Mouse (Mus musculus) embryonic facial prominence, embryonic 11.5 days (tissue): ENCODE data around the gene S1pr2. TPM values are rescaled to one million over a fixed set of nuclear protein-coding genes. Genes with fewer than 3 reads are reported as not detected.
A peak's percentile ranks its signal among the peaks of the same experiment; 100 is the strongest.

Source experiments
- ATAC-seq: fragments of 200-750 bp; cut with Nextera tagmentation; replicated peaks from 2 replicates; pipeline ENCODE4 v1.8.0; 2017; ENCODE audit warnings: low read depth; ENCODE audit not compliant: insufficient number of reproducible peaks, low FRiP score, low TSS enrichment
- DNase-seq: peaks from one replicate; pipeline ENCODE4 v3.0.0-alpha.2; 2015; ENCODE audit warnings: low spot score
- H3K27ac ChIP-seq: fragments of 300-500 bp; sonication (generic); replicated peaks from 2 replicates; pipeline ENCODE4 v1.5.1; 2014; ENCODE audit warnings: mild to moderate bottlenecking, low read depth, low read length, control low read depth
- H3K27me3 ChIP-seq: fragments of 300-500 bp; sonication (generic); 2 replicates; pipeline ENCODE4 v1.6.1; 2014; ENCODE audit warnings: mild to moderate bottlenecking, low read length, moderate library complexity, mixed read lengths; ENCODE audit not compliant: control insufficient read depth, insufficient read depth
- H3K36me3 ChIP-seq: fragments of 300-500 bp; sonication (generic); replicated peaks from 2 replicates; pipeline ENCODE4 v1.6.1; 2014; ENCODE audit warnings: low read depth, mild to moderate bottlenecking, low read length, moderate library complexity, mixed read lengths; ENCODE audit not compliant: control insufficient read depth, insufficient read depth
- H3K4me1 ChIP-seq: fragments of 300-500 bp; sonication (generic); 2 replicates; pipeline ENCODE4 v1.6.1; 2014; ENCODE audit warnings: low read length, mixed read lengths; ENCODE audit not compliant: control insufficient read depth, insufficient read depth
- H3K4me2 ChIP-seq: fragments of 300-500 bp; sonication (generic); 2 replicates; pipeline ENCODE4 v1.6.1; 2014; ENCODE audit warnings: low read depth, mild to moderate bottlenecking, control low read depth, low read length, moderate library complexity
- H3K4me3 ChIP-seq: fragments of 300-500 bp; sonication (generic); 2 replicates; pipeline ENCODE4 v1.5.1; 2014; ENCODE audit warnings: low read depth, low read length, control low read depth
- H3K9ac ChIP-seq: fragments of 300-500 bp; sonication (generic); replicated peaks from 2 replicates; pipeline ENCODE4 v1.6.1; 2014; ENCODE audit warnings: mild to moderate bottlenecking, control low read depth, low read length
- H3K9me3 ChIP-seq: fragments of 300-500 bp; sonication (generic); replicated peaks from 2 replicates; pipeline ENCODE4 v1.6.1; 2016; ENCODE audit warnings: mild to moderate bottlenecking, low read length, inconsistent platforms, mixed read lengths; ENCODE audit not compliant: control insufficient read depth
- WGBS: fragments of 180-500 bp; shearing (Covaris S2); extraction: QIAGEN DNeasy Blood & Tissue Kit; methylation state at CpG from one replicate; pipeline ENCODE4 v1.1.7; 2014; 5-methylcytosine and 5-hydroxymethylcytosine counted together
- polyA plus RNA-seq: library from polyadenylated mRNA; unstranded; fragments of >200 nt; fragmentation: Nextera tagmentation; extraction: Ambion mirVana; gene quantifications from 2 replicates; pipeline ENCODE4 v1.2.1, GENCODE M21; 2014

The S1pr2 gene
- 37.5 and 43.6 TPM in 2 replicates for polyA plus RNA-seq

GRCm38 (mm10) chr9:20976216-20976960, at the start of gene S1pr2:
TSS of gene S1pr2 (minus strand) at chr9:20976781.
- peak; percentile 77 for ATAC-seq
- Histone ChIP-seq H3K9ac (peak within 1 kb of the TSS; percentile 95), H3K36me3 (no peaks in the 10 kb centered on the region; the same call in 1 of the 2 replicates), H3K4me2 (peak within 1 kb of the TSS; percentile 80), H3K27me3 (no peaks in the 10 kb centered on the region), H3K27ac (peak within 1 kb of the TSS; percentile 98), H3K4me3 (peak within 1 kb of the TSS; percentile 86), H3K4me1 (peaks cover 5% of the 10 kb centered on the region), H3K9me3 (no peaks in the 10 kb centered on the region)
- WGBS = under 1% methylated on average over 43 of the region's 47 CpGs
- DNase-seq = peak; percentile 95

GRCm38 (mm10) chr9:21025258-21025810, 48.8 kb upstream of the S1pr2 start:
- 67% methylated on average over 19 of the region's 19 CpGs for WGBS
- DNase-seq (no peak), ATAC-seq (no peak)
- no peak overlapping the region for H3K9ac ChIP-seq
- no peaks in the 10 kb centered on the region; the same call in none of the 2 replicates for H3K4me1 ChIP-seq
- H3K27ac ChIP-seq = no peak overlapping the region
- H3K36me3 ChIP-seq = no peaks in the 10 kb centered on the region
- H3K4me3 ChIP-seq = no peak overlapping the region
- H3K9me3 ChIP-seq = no peaks in the 10 kb centered on the region
- H3K27me3 ChIP-seq = peaks cover 4% of the 10 kb centered on the region
- H3K4me2 ChIP-seq = no peak overlapping the region

GRCm38 (mm10) chr9:21022726-21023125, 46.1 kb upstream of the S1pr2 start:
- Histone ChIP-seq H3K4me1 (no peaks in the 10 kb centered on the region), H3K4me2 (no peak overlapping the region), H3K36me3 (no peaks in the 10 kb centered on the region), H3K9me3 (no peaks in the 10 kb centered on the region), H3K27me3 (peaks cover 3% of the 10 kb centered on the region; the same call in 1 of the 2 replicates), H3K9ac (no peak overlapping the region), H3K4me3 (no peak overlapping the region), H3K27ac (no peak overlapping the region)
- ATAC-seq (no peak), DNase-seq (no peak)
- WGBS = 85% methylated on average over 1 of the region's 1 CpGs

- Histone ChIP-seq H3K4me2 (no peak overlapping the region), H3K36me3 (no peaks in the 10 kb centered on the region), H3K9me3 (no peaks in the 10 kb centered on the region), H3K27ac (no peak overlapping the region), H3K4me1 (no peaks in the 10 kb centered on the region; the same call in 1 of the 2 replicates), H3K4me3 (no peak overlapping the region), H3K27me3 (peaks cover 5% of the 10 kb centered on the region), H3K9ac (no peak overlapping the region; the same call in 1 of the 2 replicates)
- ATAC-seq = no peak
- WGBS = 59% methylated on average over 6 of the region's 6 CpGs
- no peak for DNase-seq
These were observed 45.7 kb upstream of the S1pr2 start for GRCm38 (mm10) chr9:21022288-21022687.

- Histone ChIP-seq H3K9me3 (no peaks in the 10 kb centered on the region), H3K27ac (no peak overlapping the region), H3K4me2 (no peak overlapping the region), H3K4me1 (no peaks in the 10 kb centered on the region; the same call in 1 of the 2 replicates), H3K4me3 (no peak overlapping the region), H3K9ac (no peak overlapping the region), H3K27me3 (peaks cover 13% of the 10 kb centered on the region), H3K36me3 (no peaks in the 10 kb centered on the region)
- ATAC-seq (no peak), DNase-seq (no peak)
- 67% methylated on average over 3 of the region's 3 CpGs for WGBS
These were observed 44.8 kb upstream of the S1pr2 start for GRCm38 (mm10) chr9:21021363-21021762.

- Histone ChIP-seq H3K27ac (no peak overlapping the region), H3K9me3 (no peaks in the 10 kb centered on the region), H3K4me3 (no peak overlapping the region), H3K4me2 (no peak overlapping the region), H3K9ac (no peak overlapping the region), H3K36me3 (no peaks in the 10 kb centered on the region), H3K4me1 (no peaks in the 10 kb centered on the region; the same call in none of the 2 replicates), H3K27me3 (peaks cover 30% of the 10 kb centered on the region)
- ATAC-seq = no peak
- DNase-seq = no peak
- WGBS = 81% methylated on average over 2 of the region's 2 CpGs
These were observed 42.0 kb upstream of the S1pr2 start for GRCm38 (mm10) chr9:21018600-21018999.

GRCm38 (mm10) chr9:21017177-21017575, 40.6 kb upstream of the S1pr2 start:
- no peaks in the 10 kb centered on the region for H3K9me3 ChIP-seq
- no peak overlapping the region for H3K27ac ChIP-seq
- no peak overlapping the region for H3K9ac ChIP-seq
- H3K27me3 ChIP-seq = peaks cover 30% of the 10 kb centered on the region
- DNase-seq = no peak
- ATAC-seq = no peak
- H3K4me3 ChIP-seq = no peak overlapping the region
- no peak overlapping the region for H3K4me2 ChIP-seq
- 28% methylated on average over 4 of the region's 4 CpGs for WGBS
- no peaks in the 10 kb centered on the region for H3K36me3 ChIP-seq
- no peaks in the 10 kb centered on the region; the same call in none of the 2 replicates for H3K4me1 ChIP-seq
